Mouse (Mus musculus): Measurements from ENCODE around the gene Car4.

DNA sequence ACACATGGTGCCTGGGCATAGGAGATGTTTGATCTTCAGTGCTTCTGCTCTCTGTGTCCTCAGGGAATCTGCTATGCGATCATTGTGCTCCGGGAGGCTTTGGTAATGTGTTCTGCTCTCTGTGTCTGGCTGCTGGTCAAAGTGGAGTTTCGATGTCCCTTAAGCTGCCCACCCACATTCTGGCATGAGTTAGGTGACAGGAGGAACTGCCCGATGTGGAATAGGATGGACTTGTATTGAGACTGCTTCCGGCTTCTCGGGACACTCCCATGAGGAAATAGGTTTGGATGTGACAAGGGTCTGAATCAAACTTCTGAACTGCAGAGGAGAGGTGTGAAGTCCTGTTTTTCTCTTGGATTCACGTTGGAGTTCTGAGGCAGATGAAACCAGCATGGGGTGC is 17.0 kb downstream of the Car4 start:
- TF ChIP-seq EP300 (IDR thresholded peaks at IDR 0.05; ENCODE audit: low read depth), result no peak
- TF ChIP-seq CTCF (IDR thresholded peaks at IDR 0.05; ENCODE audit: low read depth), result no peak
